Comparison of ENCODE assay signal across 8 mouse cellular contexts in the genomic region with DNA sequence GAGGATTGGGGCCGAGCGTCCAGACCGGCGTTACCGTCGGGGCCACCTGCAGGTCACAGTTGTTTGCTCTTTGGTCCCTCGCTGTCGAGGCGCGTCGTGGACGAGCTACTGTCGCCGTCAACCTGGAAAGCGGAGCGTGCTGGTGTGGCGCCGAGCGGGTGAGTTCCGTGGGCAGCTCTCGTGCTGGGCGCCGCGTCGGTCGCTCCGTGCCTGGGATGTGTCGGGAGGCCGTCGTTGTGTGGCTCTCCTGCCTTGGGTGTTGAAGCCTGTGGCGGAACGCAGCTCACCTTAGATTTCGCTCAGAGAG. TPM values are rescaled to one million over a fixed set of nuclear protein-coding genes. Genes with fewer than 3 reads are reported as not detected.
A peak's percentile ranks its signal among the peaks of the same experiment; 100 is the strongest.
DNase-seq lines count a peak whose midpoint lies in the region; ATAC-seq and TF ChIP-seq lines count a peak whose summit lies in the region.

A gene (minus strand): TSS at position 116 of the 307 bp plus-strand sequence.

- H3K4me3 ChIP-seq in kidney, embryonic 14.5 days (ENCODE audit: low read length) = peak within 1 kb of the TSS; percentile 86
- H3K4me3 ChIP-seq in gastrocnemius, adult 2 months = peak within 1 kb of the TSS; percentile 80
- H3K4me3 ChIP-seq in hindbrain, postnatal 0 days (ENCODE audit: low read length) = peak within 1 kb of the TSS; percentile 94

- H3K27ac ChIP-seq in kidney, embryonic 14.5 days (ENCODE audit: low read depth, low read length) = peak within 1 kb of the TSS; percentile 97
- H3K27ac ChIP-seq in gastrocnemius, adult 2 months = peak within 1 kb of the TSS; percentile 100
- H3K27ac ChIP-seq in hindbrain, postnatal 0 days = peak within 1 kb of the TSS; percentile 92

- peak within 1 kb of the TSS; percentile 92 for H3K4me2 ChIP-seq in kidney, embryonic 14.5 days (replicated peaks; ENCODE audit: low read depth, low read length)
- H3K4me2 ChIP-seq in hindbrain, postnatal 0 days (ENCODE audit: low read depth, low read length) = peak within 1 kb of the TSS; percentile 95

- no peaks in the 10 kb centered on the region for H3K27me3 ChIP-seq in kidney, embryonic 14.5 days (ENCODE audit: control insufficient read depth, insufficient read depth, low read length)
- no peaks in the 10 kb centered on the region for H3K27me3 ChIP-seq in hindbrain, postnatal 0 days (ENCODE audit: insufficient read depth, low read length)

- no peaks in the 10 kb centered on the region for H3K9me3 ChIP-seq in kidney, embryonic 14.5 days (ENCODE audit: control insufficient read depth, low read length)
- no peaks in the 10 kb centered on the region for H3K9me3 ChIP-seq in hindbrain, postnatal 0 days (ENCODE audit: low read length)

- TF ChIP-seq CTCF in gastrocnemius, adult 2 months (IDR thresholded peaks at IDR 0.05) = no peak
- TF ChIP-seq CTCF in hindbrain, postnatal 0 days (IDR thresholded peaks at IDR 0.05; ENCODE audit: low read depth) = no peak

- peak within 1 kb of the TSS; percentile 91 for H3K9ac ChIP-seq in kidney, embryonic 14.5 days (ENCODE audit: low read depth, low read length)
- peak within 1 kb of the TSS; percentile 75 for H3K9ac ChIP-seq in hindbrain, postnatal 0 days (replicated peaks; ENCODE audit: low read length)

- peak; percentile 36 for ATAC-seq in kidney, embryonic 14.5 days (ENCODE audit: low FRiP score, low TSS enrichment)
- ATAC-seq in hindbrain, postnatal 0 days = peak; percentile 9; the same call in 1 of the 2 replicates
- no peak for ATAC-seq in megakaryocyte, adult 5-6 weeks (ENCODE audit: poor library complexity, severe bottlenecking)

- WGBS in kidney, embryonic 14.5 days = under 1% methylated on average over 33 of the region's 33 CpGs
- under 1% methylated on average over 33 of the region's 33 CpGs for WGBS in hindbrain, postnatal 0 days

- H3K4me1 ChIP-seq in kidney, embryonic 14.5 days (ENCODE audit: control insufficient read depth, insufficient read depth, low read length) = peaks cover 13% of the 10 kb centered on the region; the same call in 1 of the 2 replicates
- H3K4me1 ChIP-seq in hindbrain, postnatal 0 days (ENCODE audit: insufficient read depth, low read length) = peaks cover 14% of the 10 kb centered on the region; the same call in 1 of the 2 replicates

- no peak for DNase-seq in kidney, postnatal 25 days
- DNase-seq in adrenal gland, adult 8-10 months = no peak
- DNase-seq in gastrocnemius, adult 2 months = no peak
- DNase-seq in hindbrain, postnatal 0 days (ENCODE audit: low spot score) = no peak
- no peak for DNase-seq in B cell, adult 2 months
- DNase-seq in testis, postnatal 14 days (ENCODE audit: low spot score) = no peak

- intact Hi-C loops in gastrocnemius, adult 2 months (cut with DNase I) = no loop called here

- H3K36me3 ChIP-seq in kidney, embryonic 14.5 days (ENCODE audit: control insufficient read depth, insufficient read depth, low read length) = peaks cover 58% of the 10 kb centered on the region
- peaks cover 46% of the 10 kb centered on the region for H3K36me3 ChIP-seq in hindbrain, postnatal 0 days (ENCODE audit: insufficient read depth, low read length)

RNA-seq across cellular contexts. Expression of the gene that starts here (rescaled TPM):
- 527 and 609 TPM in 2 replicates for polyA plus RNA-seq in kidney, embryonic 14.5 days (2014; fragmentation: Nextera tagmentation; extraction: Ambion mirVana)
- total RNA-seq in adrenal gland, adult 8-10 months (2022) = 100 to 1,000 TPM; 130 to 147 (median 140) TPM
- 100 to 1,000 TPM; 122 to 144 TPM for total RNA-seq in gastrocnemius, adult 2 months (2021)
- 78.3 and 95.8 TPM in 2 replicates for total RNA-seq in hindbrain, postnatal 0 days (2014; rRNA removed)
- polyA plus RNA-seq in hindbrain, postnatal 0 days (2015; fragmentation: Nextera tagmentation; extraction: Ambion mirVana) = 316 and 319 TPM in 2 replicates
- total RNA-seq in megakaryocyte, adult 5-6 weeks (2015) = 269 and 297 TPM in 2 replicates
- total RNA-seq in megakaryocyte, adult 5-6 weeks (2017) = 29.3 and 29.6 TPM in 2 replicates
